Mouse (Mus musculus): ENCODE measurements around the gene Pold3. TPM values are rescaled to one million over a fixed set of nuclear protein-coding genes. Genes with fewer than 3 reads are reported as not detected.

Gene Pold3
- total RNA-seq, 2 experiments from 2014 or later: 17.5 to 17.6 TPM

- DNase-seq (ENCODE audit: low spot score in 2 of 2): no peak
Measured at GRCm38 (mm10) chr7:100033672-100034071, 87.7 kb downstream of the Pold3 start.

Other genes starting within 250 kb of the Pold3 start
- gene Rnf169, start 141.1 kb downstream of the Pold3 start, total RNA-seq (2021): 10 to 100 TPM; 14.0 to 17.6 TPM
- not detected for gene Chrdl2, start 115.4 kb downstream of the Pold3 start, total RNA-seq (2021)
- 1 to 10 TPM; 3.4 to 4.1 TPM for gene Lipt2, start 37.7 kb upstream of the Pold3 start, total RNA-seq (2021)
- gene Kcne3, start 54.9 kb upstream of the Pold3 start, total RNA-seq (2021): 1 to 10 TPM in 1 of 2 experiments, under 1 TPM in 1; 0.56 to 1.1 TPM
- 1 to 10 TPM; 3.5 to 4.5 TPM for gene Pgm2l1, start 105.8 kb upstream of the Pold3 start, total RNA-seq (2021)
- under 1 TPM; 0.27 to 0.38 TPM for gene P4ha3, start 164.0 kb upstream of the Pold3 start, total RNA-seq (2021)